Comparison of ENCODE assay signal across 8 mouse cellular contexts in genomic region chr15:79356481-79356880, GRCm38 (mm10). TPM values are rescaled to one million over a fixed set of nuclear protein-coding genes. Genes with fewer than 3 reads are reported as not detected.
DNase-seq lines count a peak whose midpoint lies in the region; ATAC-seq and TF ChIP-seq lines count a peak whose summit lies in the region.

No protein-coding gene starts in this region.

- H3K9ac ChIP-seq in kidney, embryonic 16.5 days (replicated peaks; ENCODE audit: low read length), result peak overlapping the region; percentile 72
- H3K9ac ChIP-seq in embryonic facial prominence, embryonic 14.5 days (ENCODE audit: low read depth, low read length), result peak overlapping the region; percentile 72; the same call in 1 of the 2 replicates
- peak overlapping the region; percentile 70; the same call in 1 of the 2 replicates for H3K9ac ChIP-seq in intestine, embryonic 15.5 days
- H3K9ac ChIP-seq in midbrain, postnatal 0 days (replicated peaks; ENCODE audit: low read length, poor library complexity, severe bottlenecking), result peak overlapping the region; percentile 62; the same call in 1 of the 2 replicates

- H3K4me2 ChIP-seq in kidney, embryonic 16.5 days (replicated peaks; ENCODE audit: low read depth, low read length), result peak overlapping the region; percentile 99
- H3K4me2 ChIP-seq in embryonic facial prominence, embryonic 14.5 days (ENCODE audit: low read depth, low read length), result peak overlapping the region; percentile 98
- peak overlapping the region; percentile 98 for H3K4me2 ChIP-seq in intestine, embryonic 15.5 days (replicated peaks)
- peak overlapping the region; percentile 91 for H3K4me2 ChIP-seq in midbrain, postnatal 0 days (ENCODE audit: low read depth, low read length, poor library complexity, severe bottlenecking)

- no peak overlapping the region for H3K27ac ChIP-seq in kidney, embryonic 16.5 days (ENCODE audit: low read length)
- no peak overlapping the region for H3K27ac ChIP-seq in embryonic facial prominence, embryonic 14.5 days (replicated peaks; ENCODE audit: low read depth, low read length)
- H3K27ac ChIP-seq in intestine, embryonic 15.5 days, result no peak overlapping the region; the same call in 1 of the 2 replicates
- no peak overlapping the region for H3K27ac ChIP-seq in midbrain, postnatal 0 days (ENCODE audit: low read depth, low read length)

- no peaks in the 10 kb centered on the region for H3K9me3 ChIP-seq in kidney, embryonic 16.5 days (ENCODE audit: low read length)
- no peaks in the 10 kb centered on the region for H3K9me3 ChIP-seq in embryonic facial prominence, embryonic 14.5 days (ENCODE audit: control insufficient read depth, low read length)
- no peaks in the 10 kb centered on the region for H3K9me3 ChIP-seq in intestine, embryonic 15.5 days
- H3K9me3 ChIP-seq in midbrain, postnatal 0 days (ENCODE audit: low read length), result no peaks in the 10 kb centered on the region

- H3K27me3 ChIP-seq in kidney, embryonic 16.5 days (ENCODE audit: insufficient read depth, low read length), result no peaks in the 10 kb centered on the region
- no peaks in the 10 kb centered on the region for H3K27me3 ChIP-seq in embryonic facial prominence, embryonic 14.5 days (replicated peaks; ENCODE audit: control insufficient read depth, insufficient read depth, low read length)
- no peaks in the 10 kb centered on the region for H3K27me3 ChIP-seq in intestine, embryonic 15.5 days (replicated peaks)
- peaks cover 5% of the 10 kb centered on the region; the same call in 1 of the 2 replicates for H3K27me3 ChIP-seq in midbrain, postnatal 0 days (ENCODE audit: insufficient read depth, low read length)

- H3K4me1 ChIP-seq in kidney, embryonic 16.5 days (ENCODE audit: insufficient read depth, low read length), result peaks cover 67% of the 10 kb centered on the region
- H3K4me1 ChIP-seq in embryonic facial prominence, embryonic 14.5 days (ENCODE audit: control insufficient read depth, insufficient read depth, low read length), result peaks cover 20% of the 10 kb centered on the region
- peaks cover 72% of the 10 kb centered on the region for H3K4me1 ChIP-seq in intestine, embryonic 15.5 days (replicated peaks)
- H3K4me1 ChIP-seq in midbrain, postnatal 0 days (ENCODE audit: insufficient read depth, low read length), result peaks cover 5% of the 10 kb centered on the region; the same call in 1 of the 2 replicates

- WGBS in kidney, embryonic 16.5 days, result 68% methylated on average over 8 of the region's 8 CpGs
- WGBS in embryonic facial prominence, embryonic 14.5 days, result 83% methylated on average over 8 of the region's 8 CpGs
- 64% methylated on average over 8 of the region's 8 CpGs for WGBS in intestine, embryonic 15.5 days
- WGBS in midbrain, postnatal 0 days, result 86% methylated on average over 8 of the region's 8 CpGs

- no peak for ATAC-seq in kidney, embryonic 16.5 days (ENCODE audit: low FRiP score, low TSS enrichment)
- no peak for ATAC-seq in embryonic facial prominence, embryonic 14.5 days (ENCODE audit: low read depth)
- no peak for ATAC-seq in intestine, embryonic 15.5 days
- ATAC-seq in midbrain, postnatal 0 days (ENCODE audit: low FRiP score), result no peak

- peak overlapping the region; percentile 57 for H3K4me3 ChIP-seq in kidney, embryonic 16.5 days (ENCODE audit: low read length)
- peak overlapping the region; percentile 53 for H3K4me3 ChIP-seq in embryonic facial prominence, embryonic 14.5 days (ENCODE audit: low read depth, low read length)
- peak overlapping the region; percentile 49 for H3K4me3 ChIP-seq in intestine, embryonic 15.5 days (replicated peaks)
- no peak overlapping the region for H3K4me3 ChIP-seq in midbrain, postnatal 0 days (ENCODE audit: low read depth, low read length)

- no peaks in the 10 kb centered on the region for H3K36me3 ChIP-seq in kidney, embryonic 16.5 days (ENCODE audit: insufficient read depth, low read length)
- H3K36me3 ChIP-seq in embryonic facial prominence, embryonic 14.5 days (ENCODE audit: control insufficient read depth, insufficient read depth, low read length), result peaks cover 5% of the 10 kb centered on the region; the same call in 1 of the 2 replicates
- H3K36me3 ChIP-seq in intestine, embryonic 15.5 days, result 0 out of 2 replicates have a peak, but pooled peaks cover 4% of the 10 kb centered on the region
- peaks cover 10% of the 10 kb centered on the region for H3K36me3 ChIP-seq in midbrain, postnatal 0 days (ENCODE audit: insufficient read depth, low read length)

- TF ChIP-seq CTCF in midbrain, postnatal 0 days (IDR thresholded peaks at IDR 0.05), result no peak

- no peak for DNase-seq in kidney, postnatal 4 days
- no peak for DNase-seq in embryonic facial prominence, embryonic 14.5 days (ENCODE audit: low spot score)
- DNase-seq in midbrain, postnatal 0 days (ENCODE audit: low spot score), result no peak
- DNase-seq in embryo, embryonic 10 days (ENCODE audit: low spot score), result no peak
- no peak for DNase-seq in kidney, postnatal 10 days
- DNase-seq in spleen, adult 12 weeks (ENCODE audit: low spot score), result no peak

RNA-seq across cellular contexts. Expression of gene Maff, which starts 10.1 kb away (rescaled TPM):
- polyA plus RNA-seq in kidney, embryonic 16.5 days (2015; fragmentation: Nextera tagmentation; extraction: Ambion mirVana), result 3.7 and 4.0 TPM in 2 replicates
- polyA plus RNA-seq in embryonic facial prominence, embryonic 14.5 days (2014; fragmentation: Nextera tagmentation; extraction: Ambion mirVana), result 2.6 and 2.8 TPM in 2 replicates
- polyA plus RNA-seq in intestine, embryonic 15.5 days (2015; fragmentation: Nextera tagmentation; extraction: Ambion mirVana), result 5.8 and 7.9 TPM in 2 replicates
- 4.0 and 5.4 TPM in 2 replicates for total RNA-seq in midbrain, postnatal 0 days (2014; rRNA removed)
- 0.93 and 1.2 TPM in 2 replicates for polyA plus RNA-seq in midbrain, postnatal 0 days (2015; fragmentation: Nextera tagmentation; extraction: Ambion mirVana)

RNA-seq across cellular contexts. Expression of gene Pla2g6, which starts 28.3 kb away (rescaled TPM):
- polyA plus RNA-seq in kidney, embryonic 16.5 days (2015; fragmentation: Nextera tagmentation; extraction: Ambion mirVana), result 18.3 and 21.1 TPM in 2 replicates
- 13.3 and 14.6 TPM in 2 replicates for polyA plus RNA-seq in embryonic facial prominence, embryonic 14.5 days (2014; fragmentation: Nextera tagmentation; extraction: Ambion mirVana)
- 20.2 and 21.6 TPM in 2 replicates for polyA plus RNA-seq in intestine, embryonic 15.5 days (2015; fragmentation: Nextera tagmentation; extraction: Ambion mirVana)
- total RNA-seq in midbrain, postnatal 0 days (2014; rRNA removed), result 26.8 and 35.3 TPM in 2 replicates
- polyA plus RNA-seq in midbrain, postnatal 0 days (2015; fragmentation: Nextera tagmentation; extraction: Ambion mirVana), result 14.5 and 17.6 TPM in 2 replicates

RNA-seq across cellular contexts. Expression of gene Tmem184b, which starts 46.9 kb away (rescaled TPM):
- 75.0 and 80.5 TPM in 2 replicates for polyA plus RNA-seq in kidney, embryonic 16.5 days (2015; fragmentation: Nextera tagmentation; extraction: Ambion mirVana)
- polyA plus RNA-seq in embryonic facial prominence, embryonic 14.5 days (2014; fragmentation: Nextera tagmentation; extraction: Ambion mirVana), result 73.0 and 77.6 TPM in 2 replicates
- 49.4 and 51.0 TPM in 2 replicates for polyA plus RNA-seq in intestine, embryonic 15.5 days (2015; fragmentation: Nextera tagmentation; extraction: Ambion mirVana)
- total RNA-seq in midbrain, postnatal 0 days (2014; rRNA removed), result 54.9 and 75.7 TPM in 2 replicates
- polyA plus RNA-seq in midbrain, postnatal 0 days (2015; fragmentation: Nextera tagmentation; extraction: Ambion mirVana), result 30.1 and 33.3 TPM in 2 replicates
